Mouse (Mus musculus): Measurements from ENCODE around the gene Ugt1a6a. TPM values are rescaled to one million over a fixed set of nuclear protein-coding genes. Genes with fewer than 3 reads are reported as not detected.

Ugt1a6a gene
- total and polyA plus RNA-seq, 3 experiments, result not detected

- Histone ChIP-seq H3K9ac (ENCODE audit: control insufficient read depth, low read depth, low read length, poor library complexity, severe bottlenecking) (no peak overlapping the region), H3K27me3 (ENCODE audit: control insufficient read depth in 1 of 2, insufficient read depth in 2 of 2, low read length in 2 of 2) (no peaks in the 10 kb centered on the region), H3K4me1 (ENCODE audit: control insufficient read depth in 1 of 2, insufficient read depth in 2 of 2, low read length in 2 of 2) (no peaks in the 10 kb centered on the region), H3K27ac (ENCODE audit: control insufficient read depth, low read depth, low read length) (no peak overlapping the region), H3K79me2 (ENCODE audit: control insufficient read depth, insufficient read depth, low read length, poor library complexity) (no peaks in the 10 kb centered on the region), H3K36me3 (ENCODE audit: control insufficient read depth in 1 of 2, insufficient read depth in 2 of 2, low read length in 2 of 2) (no peaks in the 10 kb centered on the region), H3K9me3 (replicated peaks; ENCODE audit: insufficient read depth, low read length) (no peaks in the 10 kb centered on the region), H3K4me3 (ENCODE audit: control insufficient read depth in 1 of 2, insufficient read depth in 1 of 2, low read depth in 2 of 2, low read length in 2 of 2) (no peak overlapping the region)
- TF ChIP-seq TBP (IDR thresholded peaks at IDR 0.05; ENCODE audit: low read depth, low read length) (no peak), JUND (IDR thresholded peaks at IDR 0.05; ENCODE audit: low read depth, low read length) (no peak), RAD21 (IDR thresholded peaks at IDR 0.05; ENCODE audit: low read depth, low read length) (no peak), POLR2A (IDR thresholded peaks at IDR 0.05; ENCODE audit: control insufficient read depth in 1 of 2, insufficient read depth in 1 of 2, low read depth in 1 of 2, low read length in 2 of 2, poor library complexity in 1 of 2) (no peak), MAZ (IDR thresholded peaks at IDR 0.05; ENCODE audit: low read depth, low read length) (no peak), GABPA (IDR thresholded peaks at IDR 0.05; ENCODE audit: low read depth, low read length) (no peak), MYC (IDR thresholded peaks at IDR 0.05; ENCODE audit: low read depth, low read length) (no peak), RCOR1 (IDR thresholded peaks at IDR 0.05; ENCODE audit: low read depth, low read length) (no peak), ELF1 (IDR thresholded peaks at IDR 0.05; ENCODE audit: low read depth, low read length) (no peak), USF1 (IDR thresholded peaks at IDR 0.05; ENCODE audit: low read depth, low read length) (no peak), KAT2A (conservative IDR thresholded peaks at IDR 0.05; ENCODE audit: low read depth, low read length) (no peak), E2F4 (IDR thresholded peaks at IDR 0.05; ENCODE audit: borderline replicate concordance, low read depth, low read length) (no peak), MEF2A (IDR thresholded peaks at IDR 0.05; ENCODE audit: extremely low read depth, insufficient replicate concordance, low read depth, low read length, poor library complexity, severe bottlenecking) (no peak), CTCF (IDR thresholded peaks at IDR 0.05 in 2 of 3, conservative IDR thresholded peaks at IDR 0.05 in 1 of 3; ENCODE audit: control insufficient read depth in 1 of 3, insufficient read depth in 1 of 3, low read depth in 2 of 3, low read length in 3 of 3, poor library complexity in 1 of 3, severe bottlenecking in 1 of 3) (no peak), MAFK (IDR thresholded peaks at IDR 0.05; ENCODE audit: borderline replicate concordance, low read depth, low read length) (no peak), TAL1 (IDR thresholded peaks at IDR 0.05; ENCODE audit: low read length) (no peak), POLR2AphosphoS5 (IDR thresholded peaks at IDR 0.05; ENCODE audit: borderline replicate concordance, low read depth, low read length) (no peak), NRF1 (IDR thresholded peaks at IDR 0.05; ENCODE audit: insufficient read depth, low read depth, low read length, poor library complexity, severe bottlenecking) (no peak)
- no peak for DNase-seq (ENCODE audit: low read depth, low spot score)
Measured at GRCm38 (mm10) chr1:88243861-88244260, 109.3 kb downstream of the Ugt1a6a start.

GRCm38 (mm10) chr1:88245881-88246280 is 111.3 kb downstream of the Ugt1a6a start:
- Histone ChIP-seq H3K4me3 (ENCODE audit: control insufficient read depth in 1 of 2, insufficient read depth in 1 of 2, low read depth in 2 of 2, low read length in 2 of 2) (no peak overlapping the region), H3K9ac (ENCODE audit: control insufficient read depth, low read depth, low read length, poor library complexity, severe bottlenecking) (no peak overlapping the region), H3K27ac (ENCODE audit: control insufficient read depth, low read depth, low read length) (no peak overlapping the region), H3K36me3 (ENCODE audit: control insufficient read depth in 1 of 2, insufficient read depth in 2 of 2, low read length in 2 of 2) (no peaks in the 10 kb centered on the region), H3K4me1 (ENCODE audit: control insufficient read depth in 1 of 2, insufficient read depth in 2 of 2, low read length in 2 of 2) (no peaks in the 10 kb centered on the region), H3K27me3 (ENCODE audit: control insufficient read depth in 1 of 2, insufficient read depth in 2 of 2, low read length in 2 of 2) (no peaks in the 10 kb centered on the region), H3K79me2 (ENCODE audit: control insufficient read depth, insufficient read depth, low read length, poor library complexity) (no peaks in the 10 kb centered on the region), H3K9me3 (replicated peaks; ENCODE audit: insufficient read depth, low read length) (no peaks in the 10 kb centered on the region)
- DNase-seq (ENCODE audit: low read depth, low spot score), result no peak
- no peak for TF ChIP-seq ZKSCAN1 (IDR thresholded peaks at IDR 0.05; ENCODE audit: low read depth, low read length)
- TF ChIP-seq HCFC1 (IDR thresholded peaks at IDR 0.05; ENCODE audit: low read depth, low read length), result no peak
- TF ChIP-seq ETS1 (IDR thresholded peaks at IDR 0.05; ENCODE audit: low read depth, low read length), result no peak
- TF ChIP-seq USF2 (IDR thresholded peaks at IDR 0.05; ENCODE audit: borderline replicate concordance in 1 of 2, insufficient read depth in 1 of 2, low read depth in 1 of 2, low read length in 2 of 2), result no peak
- no peak for TF ChIP-seq MAX (IDR thresholded peaks at IDR 0.05; ENCODE audit: low read length)
